ENCODE assay signal across 18 mouse cellular contexts in the genomic region with DNA sequence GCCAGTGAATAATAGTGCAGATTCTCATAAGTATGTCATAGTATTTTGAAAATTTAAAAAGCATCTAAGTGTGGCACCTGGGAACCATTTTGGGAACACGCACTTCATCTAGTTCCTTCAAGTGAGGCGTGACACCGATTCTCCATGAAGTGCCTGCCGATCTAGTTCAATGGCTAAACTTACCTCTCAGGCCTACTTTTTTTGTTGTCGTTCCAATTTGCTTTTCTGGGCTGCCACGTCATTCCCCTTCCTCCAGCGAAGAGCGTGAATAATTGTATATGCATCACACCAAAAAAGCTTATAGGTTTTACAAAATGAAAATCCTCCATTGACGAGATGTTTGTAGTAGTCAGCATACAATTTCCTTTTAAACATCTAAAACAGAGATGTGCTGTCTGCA.
DNase-seq lines count a peak whose midpoint lies in the region; ATAC-seq lines count a peak whose summit lies in the region.
"Had no signal": no experiment of that assay in that cellular context is flagged by ENCODE, and none has a peak within 500 bp of the region (broad histone marks: within the 10 kb centered on the region; RNA-seq: fewer than 3 reads in every experiment).

No protein-coding gene starts in this region.

- DNase-seq in frontal cortex, postnatal 10 days (ENCODE audit: low spot score in 2 of 2), result no peak
- DNase-seq in brain, adult 2 months (ENCODE audit: low read depth, low spot score), result peak; percentile 36
- DNase-seq: adrenal gland, adult 2 months; adrenal gland, adult 8-10 months; adrenal gland, postnatal 10 days; adrenal gland, postnatal 14 days; adrenal gland, postnatal 25 days; adrenal gland, postnatal 36 days; B cell, adult 2 months; cerebellum, adult 11 months; cerebellum, adult 11-12 months; cerebellum, adult 18-20 months; cerebellum, adult 2 months had no signal

- ATAC-seq in frontal cortex, adult (ENCODE audit: low TSS enrichment), result peak; percentile 63
- no peak for ATAC-seq in megakaryocyte progenitor cell, adult 5-6 weeks (replicated peaks; ENCODE audit: poor library complexity)
- ATAC-seq: activated CD4-positive, CD25-positive, alpha-beta regulatory T cell, adult 4 months; CD4-positive, CD25-positive, alpha-beta regulatory T cell, adult 4 months; Patski had no signal
